Mouse (Mus musculus) urinary bladder, postnatal 14 days (tissue): Measurements from ENCODE around the gene Pfkl.
"Not testable (repeated sequence)": the region's sequence is repeated elsewhere in the genome, so short reads cannot be mapped to it uniquely, and the experiment has no call there.

ENCODE experiments used
- DNase-seq: peaks from one replicate; pipeline ENCODE4 v3.0.0; 2021; ENCODE audit warnings: low spot score

The Pfkl gene

GRCm38 (mm10) chr10:78012661-78013495 lies 3.0 kb upstream of the Pfkl start:
- no peak for DNase-seq

DNA sequence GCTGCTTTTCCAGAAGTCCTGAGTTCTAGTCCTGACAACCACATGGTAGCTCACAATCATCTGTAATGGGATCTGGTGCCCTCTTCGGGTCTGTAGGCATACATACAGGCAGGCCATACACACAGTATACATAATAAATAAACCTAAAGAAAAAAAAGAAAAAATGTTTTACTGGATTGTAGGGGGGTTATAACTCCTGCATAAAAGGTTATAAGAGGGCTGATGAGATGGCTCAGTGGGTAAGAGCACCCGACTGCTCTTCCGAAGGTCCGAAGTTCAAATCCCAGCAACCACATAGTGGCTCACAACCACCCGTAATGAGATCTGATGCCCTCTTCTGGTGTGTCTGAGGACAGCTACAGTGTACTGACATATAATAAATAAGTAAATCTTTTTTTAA lies 1.2 kb upstream of the Pfkl start:
- DNase-seq = not testable (repeated sequence)

- DNase-seq = no peak
These were observed 452 bp upstream of the Pfkl start for GRCm38 (mm10) chr10:78010335-78010734.

GRCm38 (mm10) chr10:78009184-78009944 lies 519 bp downstream of the Pfkl start:
- DNase-seq = peak; percentile 97

- DNase-seq = no peak
These were observed 1.7 kb downstream of the Pfkl start for GRCm38 (mm10) chr10:78008169-78008568.

DNA sequence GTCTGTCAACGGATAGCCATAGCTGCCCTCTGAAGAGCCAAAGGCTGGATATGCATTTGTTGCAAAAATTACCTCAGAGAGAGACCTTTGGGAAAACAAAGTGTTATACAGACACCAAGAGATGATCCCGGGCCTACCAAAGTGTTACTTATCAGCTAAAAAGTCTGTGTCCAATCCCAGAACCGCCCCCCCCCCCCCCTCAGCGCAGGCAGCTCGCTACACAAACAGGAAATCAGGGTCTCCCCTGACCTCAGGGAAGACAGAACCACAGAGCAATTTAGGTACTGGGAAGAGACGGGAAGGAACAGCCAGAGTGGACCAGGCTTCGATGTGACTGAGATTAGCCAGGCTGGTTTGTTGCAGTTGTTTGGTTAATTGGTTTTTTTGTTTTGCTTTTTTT lies 2.7 kb downstream of the Pfkl start:
- DNase-seq = no peak

GRCm38 (mm10) chr10:78005791-78006438 lies 4.0 kb downstream of the Pfkl start:
- no peak for DNase-seq

DNA sequence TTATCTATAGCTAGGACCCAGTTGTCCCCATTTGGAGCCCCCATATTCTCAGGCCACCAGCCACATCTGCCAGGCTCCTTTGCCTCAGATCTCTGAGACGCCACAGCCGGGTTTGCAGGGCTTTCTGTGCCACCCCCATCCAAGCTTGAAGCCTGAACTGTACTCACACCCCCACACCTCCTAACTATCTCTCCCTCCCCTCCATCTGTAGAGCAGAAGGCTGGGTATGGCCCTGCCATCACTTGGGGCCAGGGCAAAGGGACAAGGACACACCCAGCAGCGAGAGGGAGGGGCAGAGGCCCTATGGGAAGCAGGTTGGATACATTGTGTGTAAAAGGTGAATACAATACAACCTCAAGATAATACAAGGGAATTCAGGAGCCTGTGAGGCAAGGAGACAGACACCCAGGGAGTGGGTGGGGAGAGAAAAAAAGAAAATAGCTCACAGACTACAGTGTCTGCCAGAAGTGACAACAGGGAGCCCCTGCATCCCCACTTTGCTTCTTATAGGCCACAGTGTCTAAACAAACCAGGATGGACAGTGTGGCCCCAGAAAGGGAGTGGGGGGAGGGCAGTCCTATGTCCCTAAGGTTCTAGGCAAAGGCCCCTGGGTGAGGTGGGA lies 5.3 kb downstream of the Pfkl start:
- DNase-seq = no peak

DNA sequence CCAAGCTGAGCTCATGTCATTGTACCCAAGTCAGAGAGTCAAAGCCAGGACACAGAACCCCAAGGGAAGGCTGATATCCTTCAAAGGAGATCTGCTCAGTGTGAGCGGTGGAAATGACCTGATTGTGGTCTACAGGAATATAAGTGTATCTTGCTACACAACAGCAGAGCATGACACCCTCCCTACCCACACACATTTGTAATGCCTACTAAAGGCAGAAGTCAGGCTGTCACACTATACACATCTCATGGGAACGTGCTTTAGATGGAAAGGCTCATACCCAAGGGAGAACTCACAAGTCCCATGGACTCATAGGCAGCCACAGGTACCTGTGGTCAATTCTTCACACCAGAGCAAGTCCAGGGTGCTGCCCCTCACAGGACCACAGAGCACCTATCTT lies 7.6 kb downstream of the Pfkl start:
- no peak for DNase-seq

DNA sequence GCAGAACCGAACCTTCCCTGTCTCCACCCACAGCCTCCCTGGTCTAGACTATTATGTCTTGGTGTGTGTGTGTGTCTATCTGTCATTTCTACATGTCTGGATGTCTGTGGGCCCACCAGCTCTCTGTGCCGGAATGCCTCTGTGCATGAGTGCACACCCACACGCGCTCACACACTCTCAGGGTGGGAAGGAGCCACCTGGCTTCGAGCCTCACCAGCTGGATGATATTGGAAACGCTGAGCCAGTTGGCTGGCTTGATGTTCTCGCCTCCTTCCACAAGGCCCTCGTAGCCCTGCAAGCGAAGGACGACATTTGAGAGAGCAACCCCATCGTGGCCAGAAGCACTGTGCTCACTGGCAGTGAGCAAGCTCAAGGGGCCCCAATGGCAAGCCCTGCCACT lies 8.1 kb downstream of the Pfkl start:
- DNase-seq = no peak

DNA sequence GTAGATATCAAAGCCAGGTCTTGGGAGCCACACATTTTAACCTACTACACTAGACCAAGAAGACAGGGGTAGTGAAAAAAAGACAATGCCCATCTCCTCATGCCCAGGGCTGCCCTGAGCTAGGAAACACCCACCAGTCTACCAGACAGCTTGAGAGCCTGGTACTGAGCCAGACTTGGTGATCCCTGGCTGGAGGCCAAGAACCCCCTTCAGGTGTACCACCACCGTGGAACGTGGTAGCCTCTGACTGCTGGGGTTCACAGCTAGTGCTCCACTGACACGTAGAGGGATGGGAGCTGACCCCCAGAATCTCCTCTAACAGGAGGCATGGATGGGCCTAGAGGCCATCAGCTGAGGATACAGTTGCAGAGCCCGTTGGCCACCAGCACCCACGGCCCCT lies 9.7 kb downstream of the Pfkl start:
- no peak for DNase-seq

- DNase-seq = no peak
These were observed 14.2 kb downstream of the Pfkl start for GRCm38 (mm10) chr10:77995639-77996038.

GRCm38 (mm10) chr10:77985775-77986174 lies 24.1 kb downstream of the Pfkl start:
- no peak for DNase-seq

DNA sequence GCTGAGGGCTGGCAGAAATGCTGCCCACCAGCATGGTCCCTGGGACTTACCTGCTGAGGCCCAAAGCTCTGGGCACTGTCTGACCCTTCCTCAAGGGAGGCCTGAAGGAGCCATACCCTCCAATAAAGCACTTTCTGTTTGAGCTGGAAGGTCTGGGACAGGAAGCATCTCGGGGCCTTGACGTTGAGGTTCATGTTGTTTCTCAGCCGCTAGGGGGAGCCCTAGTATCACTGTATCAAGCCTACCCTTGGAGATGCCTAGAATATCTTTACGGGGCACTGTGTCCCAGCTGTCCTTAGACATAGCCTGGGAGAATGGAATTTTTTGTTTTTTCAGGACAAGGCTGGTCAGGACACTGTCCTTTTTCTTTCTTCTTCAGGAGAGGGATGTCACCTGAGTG lies 25.2 kb downstream of the Pfkl start:
- DNase-seq = peak; percentile 73

GRCm38 (mm10) chr10:77978351-77979350 lies 31.2 kb downstream of the Pfkl start, which contains the start of gene 1810043G02Rik:
Gene 1810043G02Rik (plus strand): TSS chr10:77978524.
- peak; percentile 100 for DNase-seq

GRCm38 (mm10) chr10:77976458-77977150 lies 33.3 kb downstream of the Pfkl start:
- DNase-seq = peak; percentile 42

- no peak for DNase-seq
These were observed 34.2 kb downstream of the Pfkl start for GRCm38 (mm10) chr10:77975653-77976052.

GRCm38 (mm10) chr10:77974811-77975210 lies 35.1 kb downstream of the Pfkl start:
- DNase-seq = no peak

- DNase-seq = no peak
These were observed 35.6 kb downstream of the Pfkl start for GRCm38 (mm10) chr10:77974323-77974722.
